ENCODE assay signal across 15 mouse cellular contexts in the genomic region with DNA sequence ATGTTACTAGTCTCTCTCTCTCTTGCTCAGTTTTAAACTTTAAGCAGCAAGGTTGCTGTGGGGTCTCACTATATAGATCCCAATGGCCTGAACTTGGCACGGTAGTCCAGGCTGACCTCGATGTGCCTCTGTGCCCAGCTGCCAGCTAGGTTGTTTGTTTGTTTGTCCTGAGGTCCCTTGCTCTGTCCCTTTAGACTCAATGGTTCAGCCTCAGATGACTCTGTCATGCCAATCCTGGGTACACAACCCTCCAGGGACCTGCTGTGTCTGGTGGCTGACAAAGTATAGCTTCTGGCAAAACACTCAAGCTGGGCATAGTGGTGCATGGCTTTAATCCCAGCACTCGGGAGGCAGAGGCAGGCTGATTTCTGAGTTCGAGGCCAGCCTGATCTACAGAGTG.
"Had no signal": no experiment of that assay in that cellular context is flagged by ENCODE, and none has a peak within 500 bp of the region (broad histone marks: within the 10 kb centered on the region; RNA-seq: fewer than 3 reads in every experiment).

No protein-coding gene starts in this region.

- H3K27ac ChIP-seq: layer of hippocampus, adult 2 months; liver, embryonic 15.5 days; macrophage; midbrain, embryonic 15.5 days; neural tube, embryonic 12.5 days had no signal

- H3K9ac ChIP-seq: liver, embryonic 15.5 days; midbrain, embryonic 15.5 days; neural tube, embryonic 12.5 days had no signal

- ATAC-seq: inflammation-experienced regulatory T-cells, adult 6 months; midbrain, embryonic 15.5 days had no signal

- DNase-seq: kidney, adult 18-20 months; kidney, postnatal 10 days; kidney, postnatal 4 days; liver; lung, adult 2 months; thymus, adult 2 months; thymus, postnatal 25 days had no signal

- H3K4me3 ChIP-seq: layer of hippocampus, adult 2 months; liver, embryonic 15.5 days; megakaryocyte, embryonic 14.5 days; midbrain, embryonic 15.5 days; neural tube, embryonic 12.5 days had no signal

- H3K4me1 ChIP-seq: liver, embryonic 15.5 days; megakaryocyte, embryonic 14.5 days had no signal

- H3K27me3 ChIP-seq: liver, embryonic 15.5 days; midbrain, embryonic 15.5 days; neural tube, embryonic 12.5 days had no signal

- H3K36me3 ChIP-seq: liver, embryonic 15.5 days; midbrain, embryonic 15.5 days had no signal

- H3K4me2 ChIP-seq: liver, embryonic 15.5 days; midbrain, embryonic 11.5 days; midbrain, embryonic 15.5 days; neural tube, embryonic 12.5 days had no signal

- H3K9me3 ChIP-seq: liver, embryonic 15.5 days; midbrain, embryonic 15.5 days; neural tube, embryonic 12.5 days had no signal
